Mouse (Mus musculus): Measurements from ENCODE around the gene Kif21b.

DNA sequence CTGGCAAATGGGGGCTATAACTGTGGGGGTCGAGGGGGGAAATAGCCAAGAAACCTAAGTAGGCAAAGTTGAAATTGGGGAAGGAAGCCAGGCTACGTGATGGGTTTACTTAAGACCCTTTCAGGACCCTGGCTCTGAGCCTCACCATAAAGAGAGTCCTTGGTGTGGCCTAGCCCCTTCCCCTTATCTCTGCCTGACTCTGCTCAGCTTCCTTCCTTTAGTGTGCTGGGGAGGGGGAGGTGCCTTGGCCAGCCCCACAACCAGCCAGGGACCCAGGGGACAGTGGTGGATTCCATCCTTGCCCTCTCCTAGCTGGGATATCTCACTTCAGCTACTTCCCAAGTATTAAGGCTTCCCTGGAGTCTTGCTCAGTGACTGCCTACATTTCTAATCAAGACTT lies 3.4 kb downstream of the Kif21b start:
- no peak for TF ChIP-seq CTCF (IDR thresholded peaks at IDR 0.05; ENCODE audit: insufficient read depth, low read depth, low read length)
- no peak for TF ChIP-seq POLR2A (IDR thresholded peaks at IDR 0.05; ENCODE audit: insufficient read depth, low read depth, low read length)

Data from olfactory bulb, adult 2 months (tissue).